Mouse (Mus musculus): Measurements from ENCODE around the gene 1700086D15Rik.
A peak's percentile ranks its signal among the peaks of the same experiment; 100 is the strongest.

1700086D15Rik gene

DNA sequence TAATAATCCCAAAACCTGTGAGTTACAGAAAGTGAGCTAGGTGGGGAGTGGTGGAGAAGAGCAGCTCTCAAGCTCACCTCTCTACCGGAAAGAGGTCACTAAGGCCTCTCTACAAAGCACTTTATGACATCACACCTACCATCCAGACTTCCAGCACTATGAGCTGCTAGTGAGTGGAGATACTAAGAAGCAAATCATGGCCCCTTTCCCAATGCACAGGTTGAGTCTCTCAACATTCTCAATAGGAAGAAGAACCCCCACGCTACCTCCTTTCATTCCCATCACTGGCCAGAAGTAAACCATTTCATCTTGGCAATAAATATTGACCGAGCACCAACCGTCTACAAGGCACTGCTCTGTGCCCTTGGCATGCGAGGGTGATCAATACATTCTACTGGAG lies at the start of gene 1700086D15Rik:
TSS of gene 1700086D15Rik (minus strand) at position 101 of the 400 bp plus-strand sequence.
- no peak for DNase-seq

- no peak for DNase-seq
These were observed 49.8 kb upstream of the 1700086D15Rik start for GRCm38 (mm10) chr11:65209441-65209840.

DNA sequence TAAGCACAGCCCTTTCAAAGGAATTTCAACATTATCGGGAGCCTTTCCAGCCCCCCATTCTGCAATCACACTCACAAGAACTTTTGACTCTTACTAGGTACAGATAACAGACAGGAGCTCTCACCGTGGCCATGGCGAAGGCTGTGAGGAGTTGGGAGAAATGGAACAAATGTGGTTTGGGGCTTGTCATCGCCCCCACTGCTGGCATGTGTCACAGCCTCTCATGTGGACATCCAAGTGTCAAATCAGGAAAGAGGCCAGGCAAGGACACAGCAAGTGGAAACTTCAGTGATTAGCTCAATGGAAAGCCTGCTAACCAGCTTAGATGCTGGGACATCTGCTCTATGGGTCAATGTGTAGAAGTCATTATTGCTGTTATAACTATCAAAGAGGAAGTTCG lies 45.6 kb upstream of the 1700086D15Rik start:
- DNase-seq = no peak

GRCm38 (mm10) chr11:65204651-65205050 lies 45.0 kb upstream of the 1700086D15Rik start:
- no peak for DNase-seq

DNA sequence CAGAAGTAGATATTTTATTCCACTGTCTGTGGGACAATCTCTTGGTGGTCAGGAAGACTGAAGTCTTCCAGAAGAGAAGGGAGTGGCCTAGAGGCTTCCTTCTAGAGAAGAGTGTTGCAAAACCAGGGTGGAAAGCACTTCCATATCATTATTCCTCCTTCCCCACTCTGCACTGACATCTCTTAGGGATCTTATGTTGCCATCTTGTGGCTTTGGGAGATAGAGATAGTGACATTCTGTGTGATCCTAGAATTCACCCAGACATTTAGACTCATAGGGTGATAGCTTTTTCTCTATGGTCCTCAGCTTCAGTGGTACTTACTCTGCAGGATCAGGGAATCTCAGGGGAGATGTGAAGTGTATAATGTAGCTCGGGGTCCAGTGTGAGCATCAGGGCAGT lies 43.3 kb upstream of the 1700086D15Rik start:
- no peak for DNase-seq

DNA sequence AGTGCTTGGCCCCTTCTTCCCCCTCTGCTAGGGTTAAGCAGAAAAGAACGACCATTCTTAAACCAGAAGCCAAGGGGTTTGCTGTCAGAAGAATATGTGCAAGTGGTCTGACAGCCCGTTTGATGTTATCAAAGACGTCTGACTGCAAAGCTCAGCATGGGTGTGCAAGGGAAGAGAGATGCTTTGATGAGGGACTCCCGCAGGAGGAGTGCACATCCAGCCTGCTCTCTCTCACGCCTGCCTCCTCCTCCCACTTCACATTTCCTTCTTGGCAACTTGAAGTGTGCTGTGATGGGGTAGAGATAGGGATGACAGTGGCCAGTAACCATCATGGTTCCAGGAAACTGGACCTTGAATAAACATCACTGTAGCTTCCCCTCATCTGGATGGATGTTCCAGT lies 42.5 kb upstream of the 1700086D15Rik start:
- DNase-seq = no peak

GRCm38 (mm10) chr11:65198026-65198425 lies 38.3 kb upstream of the 1700086D15Rik start:
- DNase-seq = no peak

- peak; percentile 35 for DNase-seq
These were observed 37.6 kb upstream of the 1700086D15Rik start for GRCm38 (mm10) chr11:65197280-65197679.

DNA sequence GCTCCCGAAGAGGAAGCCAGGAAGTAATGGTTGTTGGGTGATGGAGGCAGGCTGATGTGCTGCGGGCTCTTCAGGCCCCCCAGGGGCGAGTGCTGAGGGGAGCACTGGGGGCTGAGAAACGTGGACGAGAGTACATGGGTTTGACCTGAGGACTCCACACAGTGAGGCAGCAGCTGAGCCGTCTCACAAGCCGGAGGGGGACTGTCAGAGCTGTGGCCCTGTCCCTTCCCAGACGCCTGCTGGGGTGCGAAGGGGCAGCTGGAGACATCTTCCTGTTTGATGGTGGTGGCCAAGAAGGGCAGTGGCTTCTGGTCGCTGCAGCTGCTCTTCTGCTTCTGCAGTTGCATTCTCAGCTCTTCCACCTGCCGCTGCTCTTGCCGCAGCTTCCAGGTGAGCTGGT lies 27.3 kb upstream of the 1700086D15Rik start:
- DNase-seq = no peak

- DNase-seq = no peak
These were observed 25.4 kb upstream of the 1700086D15Rik start for GRCm38 (mm10) chr11:65185114-65185513.

- no peak for DNase-seq
These were observed 10.5 kb upstream of the 1700086D15Rik start for GRCm38 (mm10) chr11:65170121-65170750.

DNA sequence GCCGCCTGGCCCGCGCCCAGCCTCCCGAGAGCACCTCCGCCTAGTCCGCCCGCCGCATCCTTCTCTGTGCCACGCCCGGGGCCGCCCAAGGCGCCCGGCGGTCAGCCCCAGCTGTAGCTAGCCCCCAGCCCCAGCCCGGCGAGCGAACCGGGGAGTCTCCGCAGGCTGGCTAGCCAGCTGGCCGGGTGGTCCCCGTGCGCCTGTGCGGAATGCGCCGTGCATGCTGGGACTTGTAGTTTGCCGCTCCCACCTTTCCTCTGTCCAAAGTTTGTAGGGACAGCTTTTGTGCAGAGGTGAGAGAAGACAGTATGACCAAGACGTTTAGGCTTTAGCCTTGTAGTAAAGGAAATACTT lies 3.1 kb upstream of the 1700086D15Rik start, which contains the start of gene Arhgap44:
TSS of gene Arhgap44 (minus strand) at position 195 of the 354 bp plus-strand sequence.
- peak; percentile 47 for DNase-seq

GRCm38 (mm10) chr11:65161881-65162766 lies 2.4 kb upstream of the 1700086D15Rik start:
- peak; percentile 7 for DNase-seq

- DNase-seq = no peak
These were observed 1.5 kb upstream of the 1700086D15Rik start for GRCm38 (mm10) chr11:65160991-65161880.

- DNase-seq = no peak
These were observed 1.1 kb downstream of the 1700086D15Rik start for GRCm38 (mm10) chr11:65158658-65158990.

GRCm38 (mm10) chr11:65157966-65158657 lies 1.6 kb downstream of the 1700086D15Rik start:
- DNase-seq = no peak

DNA sequence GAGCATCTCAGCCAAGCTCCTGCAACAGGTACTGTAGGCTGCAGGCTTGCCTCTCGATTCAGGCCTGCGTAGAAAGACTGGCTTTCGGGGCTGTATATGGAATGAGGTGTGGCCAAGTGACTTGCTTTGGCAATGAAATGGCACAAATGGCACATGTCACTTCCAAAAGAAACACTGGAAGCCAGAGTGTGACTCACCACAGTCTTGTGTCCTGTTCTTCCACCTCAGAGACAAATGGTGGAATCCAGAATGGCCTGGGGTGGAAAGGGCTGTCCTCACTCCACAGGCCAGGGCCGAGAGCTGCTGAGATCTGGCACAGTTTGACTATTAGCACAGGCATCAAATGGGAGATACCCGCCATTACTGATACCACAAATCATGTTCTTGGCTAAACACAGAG lies 6.7 kb downstream of the 1700086D15Rik start:
- no peak for DNase-seq

DNA sequence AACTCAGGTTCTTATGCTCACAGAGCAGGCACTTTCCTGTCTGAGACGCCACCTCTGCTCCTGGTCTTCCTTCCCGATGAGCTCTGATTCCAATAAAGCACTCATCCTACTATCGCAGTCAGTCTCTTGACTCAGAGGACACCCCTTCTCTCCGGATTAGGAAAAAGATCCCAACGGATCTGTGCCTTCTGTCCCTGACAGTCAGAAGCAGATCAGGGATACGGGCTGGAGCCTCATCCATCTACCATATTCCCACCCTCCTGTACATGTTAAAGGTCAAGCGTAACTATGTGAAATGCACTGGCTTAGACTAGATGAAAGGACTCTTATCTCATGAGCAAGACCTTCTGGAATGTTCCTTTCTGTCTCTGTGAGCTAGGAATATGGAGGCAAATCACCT lies 11.2 kb downstream of the 1700086D15Rik start:
- no peak for DNase-seq

GRCm38 (mm10) chr11:65142838-65143417 lies 16.8 kb downstream of the 1700086D15Rik start:
- DNase-seq = no peak

DNA sequence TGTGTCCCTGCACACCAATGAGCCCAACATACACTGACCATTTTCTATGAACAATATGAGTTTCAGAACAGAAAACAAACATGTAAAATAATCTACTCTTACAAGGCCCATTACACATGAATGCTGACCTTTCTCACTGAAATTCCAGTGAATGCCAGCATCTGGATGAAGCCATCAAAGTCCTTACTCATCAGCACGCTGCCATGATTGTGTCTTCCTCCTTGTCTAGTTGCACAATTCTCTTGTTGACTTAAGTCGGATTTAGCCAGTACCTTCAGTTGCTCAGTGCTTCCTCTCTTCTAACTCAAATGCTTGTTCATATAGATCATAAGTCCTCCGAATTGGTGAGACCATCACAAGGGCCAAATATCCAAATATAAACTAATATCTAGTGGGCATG lies 20.7 kb downstream of the 1700086D15Rik start:
- no peak for DNase-seq

DNA sequence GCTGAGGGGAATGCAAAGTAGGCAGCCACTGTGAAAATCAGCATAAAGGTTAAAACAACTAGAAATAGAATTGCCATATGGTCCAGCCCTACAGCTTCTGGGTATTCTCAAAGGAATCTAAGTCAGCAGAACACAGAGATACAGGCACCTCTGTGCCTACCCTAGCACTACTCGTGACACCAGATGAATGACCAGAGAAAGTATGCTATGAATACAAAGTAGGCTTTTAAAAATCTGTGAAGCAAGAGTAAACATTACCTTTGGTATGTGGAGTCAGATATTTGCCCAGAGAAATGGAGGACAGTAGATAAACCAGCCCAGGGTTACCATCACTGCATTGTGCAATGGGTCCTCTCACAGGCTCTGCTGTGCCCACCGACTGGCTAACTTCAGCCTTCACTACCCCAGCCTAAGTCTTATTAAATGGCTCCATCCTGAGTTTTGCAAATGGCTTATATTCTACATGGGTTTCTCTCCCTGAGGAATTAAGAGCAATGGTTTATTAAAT lies 22.5 kb downstream of the 1700086D15Rik start:
- no peak for DNase-seq

DNA sequence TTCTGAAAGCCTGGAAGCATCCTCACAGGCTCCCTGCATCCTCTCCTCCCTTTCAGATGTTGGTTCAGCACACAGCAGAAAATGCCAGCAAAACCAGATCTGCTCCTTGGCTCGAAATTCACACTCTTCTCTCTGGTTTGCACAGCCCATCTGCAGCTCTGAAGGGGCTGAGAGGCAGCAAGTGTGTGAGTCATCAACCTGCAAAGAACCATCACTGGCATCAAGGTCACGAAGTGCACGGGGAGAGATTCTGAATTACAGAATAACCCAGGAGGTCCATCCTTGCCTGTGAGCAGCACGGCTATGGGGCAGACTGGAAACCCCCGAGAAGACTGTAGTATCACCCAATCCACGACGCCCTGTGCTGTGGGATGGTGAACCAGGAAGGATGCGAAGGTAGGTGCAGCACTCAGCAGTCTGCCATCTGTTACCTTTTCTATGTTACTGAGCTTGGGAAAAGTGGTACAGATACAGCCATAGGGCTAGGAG lies 24.4 kb downstream of the 1700086D15Rik start:
- DNase-seq = no peak
